Mouse (Mus musculus) lung, postnatal 14 days (tissue): ENCODE results near the gene Grm4.

ENCODE experiments used
- DNase-seq: peaks from one replicate; pipeline ENCODE4 v3.0.0; 2021

The Grm4 gene

GRCm38 (mm10) chr17:27551393-27551940 lies 30.3 kb upstream of the Grm4 start:
- DNase-seq = no peak

GRCm38 (mm10) chr17:27549234-27549633 lies 28.0 kb upstream of the Grm4 start:
- DNase-seq = no peak

GRCm38 (mm10) chr17:27547253-27547868 lies 26.2 kb upstream of the Grm4 start:
- no peak for DNase-seq

- DNase-seq = no peak
These were observed 25.4 kb upstream of the Grm4 start for GRCm38 (mm10) chr17:27546574-27547085.

- no peak for DNase-seq
These were observed 24.8 kb upstream of the Grm4 start for GRCm38 (mm10) chr17:27545991-27546390.

GRCm38 (mm10) chr17:27544551-27544950 lies 23.3 kb upstream of the Grm4 start:
- DNase-seq = no peak

- no peak for DNase-seq
These were observed 20.8 kb upstream of the Grm4 start for GRCm38 (mm10) chr17:27541984-27542383.

GRCm38 (mm10) chr17:27541261-27541660 lies 20.1 kb upstream of the Grm4 start:
- no peak for DNase-seq

- DNase-seq = peak; percentile 93
These were observed 13.5 kb upstream of the Grm4 start for GRCm38 (mm10) chr17:27534718-27535117.

GRCm38 (mm10) chr17:27533354-27533753 lies 12.2 kb upstream of the Grm4 start:
- no peak for DNase-seq

- no peak for DNase-seq
These were observed 10.9 kb upstream of the Grm4 start for GRCm38 (mm10) chr17:27532095-27532494.

GRCm38 (mm10) chr17:27528767-27529166 lies 7.6 kb upstream of the Grm4 start:
- DNase-seq = no peak

- DNase-seq = no peak
These were observed 6.8 kb upstream of the Grm4 start for GRCm38 (mm10) chr17:27528030-27528429.

GRCm38 (mm10) chr17:27527188-27527587 lies 6.0 kb upstream of the Grm4 start:
- DNase-seq = no peak

- no peak for DNase-seq
These were observed 1.9 kb upstream of the Grm4 start for GRCm38 (mm10) chr17:27523121-27523520.

- DNase-seq = peak; percentile 59
These were observed 646 bp downstream of the Grm4 start for GRCm38 (mm10) chr17:27520557-27520956.

- DNase-seq = no peak
These were observed 2.3 kb downstream of the Grm4 start for GRCm38 (mm10) chr17:27518700-27519595.

GRCm38 (mm10) chr17:27518296-27518695 lies 2.9 kb downstream of the Grm4 start:
- no peak for DNase-seq

- DNase-seq = no peak
These were observed 7.1 kb downstream of the Grm4 start for GRCm38 (mm10) chr17:27513916-27514762.

GRCm38 (mm10) chr17:27513279-27513915 lies 7.8 kb downstream of the Grm4 start:
- no peak for DNase-seq

- DNase-seq = no peak
These were observed 8.5 kb downstream of the Grm4 start for GRCm38 (mm10) chr17:27512619-27513161.
